Mouse (Mus musculus): ENCODE data around the gene Tmx2.
A peak's percentile ranks its signal among the peaks of the same experiment; 100 is the strongest.
"Not testable (repeated sequence)": the region's sequence is repeated elsewhere in the genome, so short reads cannot be mapped to it uniquely, and the experiment has no call there.

Gene Tmx2

DNA sequence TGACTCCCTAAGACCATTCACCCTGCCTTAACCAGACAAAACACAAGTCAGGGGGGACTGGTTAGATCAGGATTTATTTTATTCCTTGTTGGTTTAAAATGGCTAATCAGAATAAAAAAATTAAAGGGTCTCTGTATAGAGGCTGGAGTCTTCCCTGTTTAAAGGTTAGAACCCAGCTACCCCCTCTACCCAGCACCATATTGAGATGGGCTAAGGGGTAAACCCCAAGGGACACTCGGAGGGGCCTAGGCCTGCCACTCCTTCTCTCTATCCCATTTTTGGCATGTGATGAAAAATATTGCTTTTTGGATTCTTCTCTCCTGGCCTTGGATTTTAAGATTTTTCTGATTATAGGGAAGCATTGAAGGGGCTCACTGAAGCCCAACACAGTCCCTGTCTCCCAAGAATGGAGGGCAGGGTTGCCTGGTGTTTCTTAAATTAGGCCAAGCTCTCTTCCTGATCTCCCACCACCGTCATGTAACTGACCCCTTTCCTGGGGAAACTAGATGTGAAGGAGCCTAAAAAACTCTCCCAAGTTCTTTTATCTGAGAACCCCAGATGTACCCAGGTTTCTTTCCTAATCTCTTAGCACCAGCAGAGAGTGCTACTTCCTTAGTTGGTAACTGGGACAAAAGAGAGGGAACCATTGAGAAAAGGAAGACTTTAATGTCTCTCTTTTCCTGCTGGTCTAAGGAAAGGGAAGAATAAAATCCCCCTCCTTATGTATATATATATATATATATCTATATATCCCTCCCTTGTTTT lies 9.3 kb upstream of the Tmx2 start:
- no peak for DNase-seq (ENCODE audit: low read depth, low spot score)

GRCm38 (mm10) chr2:84682605-84683183 lies 3.8 kb upstream of the Tmx2 start:
- peak; percentile 57 for DNase-seq (ENCODE audit: low read depth, low spot score)

DNA sequence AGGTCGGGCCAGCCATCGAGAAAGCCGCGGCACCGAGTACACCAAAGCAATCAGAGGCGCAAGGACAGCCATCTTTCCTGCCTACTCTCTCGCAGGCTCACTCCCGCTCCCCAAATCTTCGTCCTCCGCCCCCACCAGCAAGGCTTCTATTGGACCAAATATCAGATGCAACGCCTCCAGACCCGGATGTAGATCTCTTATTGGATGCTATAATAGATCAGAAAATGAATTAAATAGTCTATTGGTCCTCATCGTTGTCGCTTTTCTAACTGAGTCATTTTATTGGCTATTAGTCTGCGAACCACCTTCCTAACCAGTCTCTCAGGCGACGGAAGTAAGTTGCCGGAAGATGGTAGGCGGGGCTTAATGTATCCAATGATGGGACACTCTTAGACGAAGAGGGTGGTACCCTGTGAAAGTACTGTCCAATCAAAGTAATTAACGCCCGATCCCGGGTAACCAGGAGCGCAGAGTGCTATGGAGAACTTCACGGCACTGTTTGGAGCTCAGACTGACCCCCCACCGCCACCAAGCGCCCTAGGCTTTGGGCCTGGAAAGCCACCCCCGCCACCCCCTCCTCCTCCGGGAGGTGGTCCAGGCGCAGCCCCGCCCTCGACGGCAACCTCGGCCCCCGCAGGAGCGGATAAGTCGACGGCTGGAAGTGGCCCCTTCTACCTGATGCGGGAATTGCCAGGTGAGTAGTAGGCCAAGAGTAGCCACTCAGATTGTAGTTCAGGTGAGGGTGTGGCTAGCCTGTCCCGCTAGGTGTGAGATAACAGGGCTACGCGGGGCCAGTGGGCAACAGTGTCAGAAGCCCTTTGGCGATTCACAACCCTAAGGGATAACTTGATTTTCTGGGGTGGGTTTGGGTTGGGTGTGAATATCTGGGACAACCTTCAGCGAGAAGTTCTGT lies 716 bp downstream of the Tmx2 start, which contains the start of the genes Gm28635 and Med19:
Gene Gm28635 (minus strand): TSS at position 74 of the 913 bp plus-strand sequence.
Gene Med19 (plus strand): TSS at position 435 of the 913 bp plus-strand sequence.
- peak; percentile 100 for DNase-seq (ENCODE audit: low read depth, low spot score)

DNA sequence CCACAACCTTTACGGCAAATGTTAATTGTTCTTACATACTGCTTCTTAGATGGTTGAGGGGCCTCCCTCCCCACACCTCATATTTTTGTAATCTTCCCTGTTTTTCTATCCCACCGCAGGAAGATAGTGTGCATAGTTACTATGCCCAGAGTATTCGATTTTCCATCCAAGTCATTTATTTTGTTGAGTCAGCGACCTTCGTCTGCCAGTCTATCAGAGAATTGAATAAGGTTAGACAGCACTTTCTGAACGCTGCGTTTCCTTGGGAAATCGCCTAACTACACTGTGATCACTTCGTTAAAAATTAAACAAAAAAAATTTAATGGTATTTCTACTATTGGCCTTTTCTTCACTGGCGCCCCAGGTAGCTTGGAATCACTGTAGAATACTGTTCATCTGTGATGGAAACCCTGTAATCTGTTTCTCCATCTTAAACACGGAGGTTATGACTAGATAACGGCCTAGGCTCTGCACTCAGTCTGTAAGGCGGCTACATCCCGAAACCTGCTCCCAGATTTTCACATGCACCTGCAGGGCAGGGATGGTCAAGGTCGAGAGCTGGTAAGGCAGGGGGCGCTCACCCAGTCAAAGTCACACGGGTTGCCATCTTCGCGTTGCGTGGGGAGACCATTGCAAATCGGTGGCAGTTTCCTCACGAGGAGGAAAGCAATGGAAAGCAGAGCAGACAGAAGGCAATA lies 1.5 kb downstream of the Tmx2 start:
- DNase-seq (ENCODE audit: low read depth, low spot score): peak; percentile 30

DNA sequence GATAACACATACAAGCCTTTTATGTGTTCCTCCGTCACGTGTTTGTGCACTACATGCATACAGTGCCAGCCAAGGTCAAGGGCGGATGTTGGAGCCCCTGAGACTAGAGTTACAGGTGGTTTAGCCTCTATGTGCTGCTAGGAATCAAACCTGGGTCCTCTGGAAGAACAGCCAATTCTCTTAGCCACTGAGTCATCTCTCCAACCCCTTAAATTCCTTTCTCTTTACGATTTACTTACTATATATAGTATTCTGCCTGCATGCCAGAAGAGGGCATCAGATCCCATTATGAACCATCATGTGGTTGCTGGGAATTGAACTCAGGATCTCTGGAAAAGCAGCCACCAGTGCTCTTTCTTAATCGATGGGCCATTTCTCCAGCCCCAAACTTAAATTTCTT lies 7.4 kb downstream of the Tmx2 start:
- DNase-seq (ENCODE audit: low read depth, low spot score): not testable (repeated sequence)

- peak; percentile 73 for DNase-seq (ENCODE audit: low read depth, low spot score)
Measured at GRCm38 (mm10) chr2:84670569-84670933, 8.4 kb downstream of the Tmx2 start, which contains the start of gene Selenoh. TSS of gene Selenoh (minus strand) at chr2:84670770.

GRCm38 (mm10) chr2:84669828-84670568 lies 8.9 kb downstream of the Tmx2 start:
- DNase-seq (ENCODE audit: low read depth, low spot score): peak; percentile 11

GRCm38 (mm10) chr2:84666081-84666480 lies 12.9 kb downstream of the Tmx2 start:
- no peak for DNase-seq (ENCODE audit: low read depth, low spot score)

DNA sequence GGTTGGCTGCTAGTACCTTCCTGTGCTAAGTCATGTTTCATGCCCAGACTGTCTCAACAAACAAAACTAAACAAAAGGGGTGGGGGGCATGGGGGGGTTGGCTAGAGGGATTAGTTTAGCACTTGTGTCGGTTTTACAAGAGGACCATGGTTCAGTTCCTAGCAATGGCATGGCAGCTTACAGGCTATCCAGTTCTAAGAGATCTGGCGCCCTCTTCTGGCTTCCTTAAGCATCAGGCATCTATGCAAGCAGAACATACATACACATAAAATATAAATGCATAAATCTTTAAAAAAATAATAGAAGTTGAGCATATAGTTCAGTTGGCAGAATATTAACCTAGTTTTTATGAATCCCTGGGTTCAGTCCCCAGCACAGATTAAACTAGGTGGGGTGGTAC lies 16.1 kb downstream of the Tmx2 start:
- peak; percentile 65 for DNase-seq (ENCODE audit: low read depth, low spot score)

GRCm38 (mm10) chr2:84660253-84660652 lies 18.7 kb downstream of the Tmx2 start:
- DNase-seq (ENCODE audit: low read depth, low spot score): no peak

GRCm38 (mm10) chr2:84658806-84659205 lies 20.1 kb downstream of the Tmx2 start, which contains the start of gene Btbd18:
TSS of gene Btbd18 (plus strand) at chr2:84659079.
- DNase-seq (ENCODE audit: low read depth, low spot score): no peak

GRCm38 (mm10) chr2:84655864-84656263 lies 23.1 kb downstream of the Tmx2 start:
- DNase-seq (ENCODE audit: low read depth, low spot score): no peak

GRCm38 (mm10) chr2:84653354-84653753 lies 25.6 kb downstream of the Tmx2 start:
- DNase-seq (ENCODE audit: low read depth, low spot score): no peak

GRCm38 (mm10) chr2:84650464-84651195 lies 28.3 kb downstream of the Tmx2 start, which contains the start of gene Ctnnd1:
TSS of gene Ctnnd1 (minus strand) at chr2:84650765.
- peak; percentile 58 for DNase-seq (ENCODE audit: low read depth, low spot score)

- DNase-seq (ENCODE audit: low read depth, low spot score): peak; percentile 22
Measured at GRCm38 (mm10) chr2:84649674-84650073, 29.3 kb downstream of the Tmx2 start.

GRCm38 (mm10) chr2:84648369-84648768 lies 30.6 kb downstream of the Tmx2 start:
- DNase-seq (ENCODE audit: low read depth, low spot score): no peak

- DNase-seq (ENCODE audit: low read depth, low spot score): no peak
Measured at GRCm38 (mm10) chr2:84647051-84647568, 31.8 kb downstream of the Tmx2 start.

GRCm38 (mm10) chr2:84646138-84646537 lies 32.8 kb downstream of the Tmx2 start:
- no peak for DNase-seq (ENCODE audit: low read depth, low spot score)

DNA sequence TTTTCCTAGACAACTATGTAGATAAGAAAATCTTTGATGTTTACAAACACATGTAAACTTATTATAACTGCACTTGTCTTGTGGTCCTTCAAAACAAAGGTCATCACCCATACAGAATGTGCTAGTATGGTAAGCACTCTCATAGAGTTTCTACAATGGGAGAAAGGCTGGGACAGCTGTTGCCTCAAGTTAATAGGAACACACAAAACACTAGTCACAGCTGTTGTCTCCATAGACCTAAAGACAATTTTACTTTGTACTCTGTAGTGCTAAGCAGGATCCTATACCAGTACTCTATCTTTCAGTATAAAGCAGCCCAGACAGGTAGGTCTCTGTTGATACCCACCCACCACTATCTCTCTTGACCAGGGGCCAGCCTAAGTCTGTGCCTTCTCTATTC lies 38.1 kb downstream of the Tmx2 start:
- DNase-seq (ENCODE audit: low read depth, low spot score): no peak

All from c-Kit-negative CD71-positive TER-119-positive erythroid progenitor cells, embryonic 14.5 days (primary cell).